Mouse (Mus musculus) forebrain, embryonic 11.5 days (tissue): ENCODE measurements around the gene Fsip1. TPM values are rescaled to one million over a fixed set of nuclear protein-coding genes. Genes with fewer than 3 reads are reported as not detected.
"Not testable (repeated sequence)": the region's sequence is repeated elsewhere in the genome, so short reads cannot be mapped to it uniquely, and the experiment has no call there.

Experiments used
- ATAC-seq: fragments of 200-750 bp; cut with Nextera tagmentation; replicated peaks from 2 replicates; pipeline ENCODE4 v1.8.0; 2017; ENCODE audit warnings: moderate TSS enrichment; ENCODE audit not compliant: low FRiP score
- DNase-seq: peaks from one replicate; pipeline ENCODE4 v3.0.0-alpha.2; 2017; ENCODE audit warnings: low spot score
- H3K27ac ChIP-seq: fragments of 300-500 bp; sonication (generic); 2 replicates; pipeline ENCODE4 v1.5.1; 2014; ENCODE audit warnings: low read depth, low read length
- H3K27me3 ChIP-seq: fragments of 300-500 bp; sonication (generic); 2 replicates; pipeline ENCODE4 v1.6.1; 2014; ENCODE audit warnings: mild to moderate bottlenecking, low read length, mixed read lengths; ENCODE audit not compliant: control insufficient read depth, insufficient read depth
- H3K36me3 ChIP-seq: fragments of 300-500 bp; sonication (generic); 2 replicates; pipeline ENCODE4 v1.6.1; 2014; ENCODE audit warnings: mild to moderate bottlenecking, low read length, moderate library complexity, mixed read lengths; ENCODE audit not compliant: control insufficient read depth, insufficient read depth
- H3K4me1 ChIP-seq: fragments of 300-500 bp; sonication (generic); replicated peaks from 2 replicates; pipeline ENCODE4 v1.6.1; 2014; ENCODE audit warnings: low read length, mixed read lengths; ENCODE audit not compliant: control insufficient read depth, insufficient read depth
- H3K4me2 ChIP-seq: fragments of 300-500 bp; sonication (generic); 2 replicates; pipeline ENCODE4 v1.6.1; 2014; ENCODE audit warnings: low read depth, mild to moderate bottlenecking, low read length, moderate library complexity, mixed read lengths; ENCODE audit not compliant: severe bottlenecking
- H3K4me3 ChIP-seq: fragments of 300-500 bp; sonication (generic); 2 replicates; pipeline ENCODE4 v1.5.1; 2014; ENCODE audit warnings: low read depth, low read length
- H3K9ac ChIP-seq: fragments of 300-500 bp; sonication (generic); 2 replicates; pipeline ENCODE4 v1.6.1; 2014; ENCODE audit warnings: low read length
- H3K9me3 ChIP-seq: fragments of 300-500 bp; sonication (generic); 2 replicates; pipeline ENCODE4 v1.6.1; 2016; ENCODE audit warnings: low read length, mixed read lengths; ENCODE audit not compliant: control insufficient read depth
- WGBS: fragments of 180-500 bp; shearing (Covaris S2); extraction: QIAGEN DNeasy Blood & Tissue Kit; methylation state at CpG from one replicate; pipeline ENCODE4 v1.1.7; 2014; 5-methylcytosine and 5-hydroxymethylcytosine counted together
- polyA plus RNA-seq: library from polyadenylated mRNA; unstranded; fragments of >200 nt; fragmentation: Nextera tagmentation; extraction: Ambion mirVana; gene quantifications from 2 replicates; pipeline ENCODE4 v1.2.1, GENCODE M21; 2014

Gene Fsip1
- polyA plus RNA-seq, 1 experiment from 2014 or later: 4.2 TPM

DNA sequence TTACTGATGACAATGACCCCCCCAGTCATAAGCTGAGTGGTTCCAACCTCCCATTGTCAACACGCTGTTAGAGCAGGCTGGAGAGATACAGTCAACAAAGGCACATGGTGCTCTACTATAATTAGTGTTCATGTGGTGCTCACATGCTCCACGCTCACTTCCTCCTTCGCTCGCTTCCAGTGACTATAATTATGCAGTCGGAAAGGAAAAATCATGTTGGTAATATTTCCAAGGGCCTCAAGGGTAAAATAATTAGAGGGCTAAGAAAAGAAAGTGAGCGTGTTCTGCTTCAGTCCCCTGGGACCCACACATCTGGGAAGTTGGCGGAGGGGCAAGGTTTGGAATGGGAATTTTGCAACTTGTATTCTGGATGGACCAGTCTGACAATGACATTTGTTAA, 38.7 kb upstream of the Fsip1 start:
- no peak overlapping the region for H3K4me2 ChIP-seq
- ATAC-seq: no peak
- 89% methylated on average over 7 of the region's 7 CpGs for WGBS
- H3K27me3 ChIP-seq: no peaks in the 10 kb centered on the region
- no peak overlapping the region for H3K9ac ChIP-seq
- no peak overlapping the region for H3K27ac ChIP-seq
- DNase-seq: no peak
- no peaks in the 10 kb centered on the region for H3K4me1 ChIP-seq
- no peaks in the 10 kb centered on the region for H3K36me3 ChIP-seq
- H3K4me3 ChIP-seq: no peak overlapping the region
- H3K9me3 ChIP-seq: no peaks in the 10 kb centered on the region

DNA sequence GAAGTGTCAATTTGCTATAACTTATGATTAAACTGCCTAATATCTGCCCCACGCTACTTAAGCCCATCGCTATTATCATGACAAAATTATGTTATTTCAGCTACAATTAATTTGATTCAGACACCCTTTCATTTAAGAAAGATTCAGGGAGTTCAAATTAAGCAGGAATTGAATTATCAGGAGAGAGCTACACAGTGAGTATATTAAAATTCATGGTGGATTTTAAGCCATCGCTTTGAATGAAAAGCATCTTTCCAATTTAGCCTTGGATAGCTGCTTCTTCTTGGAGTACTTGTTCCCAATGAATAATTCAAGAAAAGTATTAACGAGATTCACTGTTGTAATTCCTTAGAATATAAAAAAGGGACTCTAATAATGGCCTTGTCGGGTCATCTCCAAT, 36.8 kb upstream of the Fsip1 start:
- WGBS: 70% methylated on average over 5 of the region's 5 CpGs
- Histone ChIP-seq H3K27me3 (no peaks in the 10 kb centered on the region), H3K4me1 (no peaks in the 10 kb centered on the region), H3K9ac (no peak overlapping the region), H3K27ac (no peak overlapping the region), H3K4me2 (no peak overlapping the region), H3K9me3 (no peaks in the 10 kb centered on the region), H3K4me3 (no peak overlapping the region), H3K36me3 (no peaks in the 10 kb centered on the region)
- ATAC-seq: no peak
- DNase-seq: no peak

- H3K4me1 ChIP-seq, H3K4me3 ChIP-seq, H3K36me3 ChIP-seq, H3K9me3 ChIP-seq, ATAC-seq, H3K9ac ChIP-seq, H3K4me2 ChIP-seq, H3K27ac ChIP-seq, DNase-seq, H3K27me3 ChIP-seq: not testable (repeated sequence)
- 92% methylated on average over 7 of the region's 7 CpGs for WGBS
These were observed 32.3 kb upstream of the Fsip1 start for GRCm38 (mm10) chr2:118289066-118289460.

- ATAC-seq (no peak), DNase-seq (no peak)
- H3K4me3 ChIP-seq: no peak overlapping the region
- H3K36me3 ChIP-seq: no peaks in the 10 kb centered on the region
- no peaks in the 10 kb centered on the region for H3K4me1 ChIP-seq
- no peaks in the 10 kb centered on the region for H3K27me3 ChIP-seq
- WGBS: 92% methylated on average over 9 of the region's 9 CpGs
- H3K9ac ChIP-seq: no peak overlapping the region
- no peaks in the 10 kb centered on the region for H3K9me3 ChIP-seq
- no peak overlapping the region for H3K27ac ChIP-seq
- H3K4me2 ChIP-seq: no peak overlapping the region
These were observed 31.7 kb upstream of the Fsip1 start for GRCm38 (mm10) chr2:118288326-118289065.

DNA sequence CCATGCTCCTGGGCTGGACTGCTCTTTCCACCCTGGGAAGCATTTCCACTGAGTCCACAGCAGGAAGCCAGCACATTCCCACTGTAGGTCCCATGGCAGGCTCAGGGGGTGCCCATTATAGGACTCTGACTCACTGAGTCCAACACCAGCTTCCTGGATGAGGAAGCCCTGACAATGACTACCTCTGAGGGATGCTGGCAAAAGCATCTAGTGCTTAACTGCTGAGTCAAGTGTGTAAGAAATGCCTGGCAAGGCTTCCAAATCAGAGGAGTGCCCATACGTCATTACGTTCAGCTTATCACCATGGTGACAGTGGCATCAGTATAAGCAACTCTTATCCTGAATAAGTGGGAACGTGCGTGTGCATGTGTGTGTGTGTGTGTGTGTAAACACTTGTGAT, 30.9 kb upstream of the Fsip1 start:
- 82% methylated on average over 4 of the region's 4 CpGs for WGBS
- ATAC-seq: no peak
- Histone ChIP-seq H3K9me3 (no peaks in the 10 kb centered on the region), H3K27ac (no peak overlapping the region), H3K9ac (no peak overlapping the region), H3K4me3 (no peak overlapping the region), H3K4me1 (no peaks in the 10 kb centered on the region), H3K36me3 (no peaks in the 10 kb centered on the region), H3K27me3 (no peaks in the 10 kb centered on the region), H3K4me2 (no peak overlapping the region)
- no peak for DNase-seq

- H3K27ac ChIP-seq: no peak overlapping the region
- H3K27me3 ChIP-seq: no peaks in the 10 kb centered on the region
- no peaks in the 10 kb centered on the region for H3K36me3 ChIP-seq
- H3K9me3 ChIP-seq: no peaks in the 10 kb centered on the region
- H3K4me2 ChIP-seq: no peak overlapping the region
- peak; percentile 15 for DNase-seq
- no peaks in the 10 kb centered on the region for H3K4me1 ChIP-seq
- H3K9ac ChIP-seq: no peak overlapping the region
- no peak overlapping the region for H3K4me3 ChIP-seq
- no peak for ATAC-seq
- WGBS: 77% methylated on average over 3 of the region's 3 CpGs
These were observed 25.7 kb upstream of the Fsip1 start for GRCm38 (mm10) chr2:118282467-118282866.

- no peaks in the 10 kb centered on the region for H3K36me3 ChIP-seq
- WGBS: 91% methylated on average over 8 of the region's 8 CpGs
- DNase-seq (peak; percentile 11), ATAC-seq (no peak)
- no peaks in the 10 kb centered on the region for H3K4me1 ChIP-seq
- H3K4me2 ChIP-seq: no peak overlapping the region
- H3K4me3 ChIP-seq: no peak overlapping the region
- H3K27ac ChIP-seq: no peak overlapping the region
- no peaks in the 10 kb centered on the region for H3K27me3 ChIP-seq
- H3K9me3 ChIP-seq: no peaks in the 10 kb centered on the region
- H3K9ac ChIP-seq: no peak overlapping the region
These were observed 21.5 kb upstream of the Fsip1 start for GRCm38 (mm10) chr2:118278249-118278648.

DNA sequence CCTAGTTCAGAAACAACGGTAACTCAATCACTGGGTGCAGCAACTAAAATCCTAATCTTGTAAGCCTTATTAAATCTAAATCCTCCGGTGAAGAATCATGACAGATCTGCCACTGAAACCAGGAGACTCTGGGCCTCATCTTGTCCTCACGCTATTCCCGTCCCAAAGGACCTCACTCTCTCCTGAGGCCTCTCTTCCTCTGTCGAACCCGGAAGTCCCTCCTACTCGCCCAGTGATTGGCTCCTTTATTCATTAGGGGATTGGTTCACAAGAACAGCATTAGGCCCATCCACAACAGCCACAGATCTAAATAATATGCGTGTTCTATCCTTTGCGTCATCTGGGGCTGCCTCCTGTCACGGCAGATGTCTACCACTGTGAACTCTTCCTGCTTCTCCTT, 14.8 kb upstream of the Fsip1 start:
- ATAC-seq (no peak), DNase-seq (no peak)
- Histone ChIP-seq H3K27ac (no peak overlapping the region), H3K27me3 (no peaks in the 10 kb centered on the region), H3K9ac (no peak overlapping the region), H3K9me3 (no peaks in the 10 kb centered on the region), H3K4me1 (no peaks in the 10 kb centered on the region), H3K4me2 (no peak overlapping the region), H3K4me3 (no peak overlapping the region), H3K36me3 (no peaks in the 10 kb centered on the region)
- WGBS: 93% methylated on average over 10 of the region's 10 CpGs

- 90% methylated on average over 14 of the region's 14 CpGs for WGBS
- Histone ChIP-seq H3K27ac (no peak overlapping the region), H3K27me3 (no peaks in the 10 kb centered on the region), H3K9me3 (no peaks in the 10 kb centered on the region), H3K4me1 (no peaks in the 10 kb centered on the region), H3K4me3 (no peak overlapping the region), H3K36me3 (no peaks in the 10 kb centered on the region), H3K9ac (no peak overlapping the region), H3K4me2 (no peak overlapping the region)
- no peak for DNase-seq
- no peak for ATAC-seq
These were observed 13.4 kb upstream of the Fsip1 start for GRCm38 (mm10) chr2:118270213-118270612.
